Mouse (Mus musculus) forebrain, embryonic 13.5 days (tissue): ENCODE data around the gene Kif5a. TPM values are rescaled to one million over a fixed set of nuclear protein-coding genes. Genes with fewer than 3 reads are reported as not detected.

ENCODE experiments used
- ATAC-seq: fragments of 200-750 bp; cut with Nextera tagmentation; 2 replicates; pipeline ENCODE4 v1.8.0; 2017
- H3K27ac ChIP-seq: fragments of 300-500 bp; sonication (generic); 2 replicates; pipeline ENCODE4 v1.5.1; 2015; ENCODE audit warnings: inconsistent platforms, mild to moderate bottlenecking, moderate library complexity
- H3K27me3 ChIP-seq: fragments of 300-500 bp; sonication (generic); 2 replicates; pipeline ENCODE4 v1.6.1; 2015; ENCODE audit warnings: mild to moderate bottlenecking, inconsistent platforms
- H3K36me3 ChIP-seq: fragments of 300-500 bp; sonication (generic); 2 replicates; pipeline ENCODE4 v1.6.1; 2015; ENCODE audit warnings: mild to moderate bottlenecking, inconsistent platforms; ENCODE audit not compliant: poor library complexity, severe bottlenecking
- H3K4me1 ChIP-seq: fragments of 300-500 bp; sonication (generic); 2 replicates; pipeline ENCODE4 v1.6.1; 2015; ENCODE audit warnings: inconsistent platforms
- H3K4me2 ChIP-seq: fragments of 300-500 bp; sonication (generic); 2 replicates; pipeline ENCODE4 v1.6.1; 2015; ENCODE audit warnings: inconsistent platforms, mild to moderate bottlenecking, moderate library complexity
- H3K4me3 ChIP-seq: fragments of 300-500 bp; sonication (generic); 2 replicates; pipeline ENCODE4 v1.5.1; 2015; ENCODE audit warnings: mild to moderate bottlenecking, inconsistent platforms
- H3K9ac ChIP-seq: fragments of 300-500 bp; sonication (generic); 2 replicates; pipeline ENCODE4 v1.6.1; 2015; ENCODE audit warnings: mild to moderate bottlenecking, inconsistent platforms
- H3K9me3 ChIP-seq: fragments of 300-500 bp; sonication (generic); replicated peaks from 2 replicates; pipeline ENCODE4 v1.6.1; 2016; ENCODE audit warnings: inconsistent platforms
- WGBS: fragments of 180-500 bp; shearing (Covaris S2); methylation state at CpG from one replicate; pipeline ENCODE4 v1.1.7; 2015; 5-methylcytosine and 5-hydroxymethylcytosine counted together
- polyA plus RNA-seq: library from polyadenylated mRNA; unstranded; fragments of >200 nt; fragmentation: Nextera tagmentation; extraction: Ambion mirVana; gene quantifications from 2 replicates; pipeline ENCODE4 v1.2.1, GENCODE M21; 2015

The Kif5a gene
- polyA plus RNA-seq, 1 experiment from 2014 or later, result 45.4 TPM

- ATAC-seq, result no peak
- Histone ChIP-seq H3K36me3 (peaks cover 61% of the 10 kb centered on the region), H3K9me3 (no peaks in the 10 kb centered on the region), H3K27me3 (no peaks in the 10 kb centered on the region), H3K4me2 (no peak overlapping the region), H3K27ac (no peak overlapping the region), H3K4me1 (peaks cover 26% of the 10 kb centered on the region), H3K4me3 (no peak overlapping the region), H3K9ac (no peak overlapping the region)
- WGBS, result 77% methylated on average over 4 of the region's 4 CpGs
Observed at GRCm38 (mm10) chr10:127269884-127270283, 6.7 kb upstream of the Kif5a start.

GRCm38 (mm10) chr10:127269036-127269435 is 5.9 kb upstream of the Kif5a start:
- 0 out of 2 replicates have a peak, but pooled peaks cover 6% of the 10 kb centered on the region for H3K27me3 ChIP-seq
- no peak overlapping the region for H3K27ac ChIP-seq
- WGBS, result 84% methylated on average over 12 of the region's 12 CpGs
- no peak for ATAC-seq
- peaks cover 53% of the 10 kb centered on the region for H3K36me3 ChIP-seq
- H3K9ac ChIP-seq, result 0 out of 2 replicates have a peak overlapping the region, but pooled peaks have one; percentile 26
- H3K4me3 ChIP-seq, result no peak overlapping the region
- 0 out of 2 replicates have a peak overlapping the region, but pooled peaks have one; percentile 6 for H3K4me2 ChIP-seq
- peaks cover 26% of the 10 kb centered on the region for H3K4me1 ChIP-seq
- no peaks in the 10 kb centered on the region for H3K9me3 ChIP-seq

GRCm38 (mm10) chr10:127268401-127268800 is 5.3 kb upstream of the Kif5a start:
- no peak for ATAC-seq

GRCm38 (mm10) chr10:127267318-127267717 is 4.2 kb upstream of the Kif5a start:
- H3K4me2 ChIP-seq, result peak overlapping the region; percentile 95
- peaks cover 36% of the 10 kb centered on the region for H3K36me3 ChIP-seq
- H3K27ac ChIP-seq, result no peak overlapping the region
- H3K9ac ChIP-seq, result peak overlapping the region; percentile 100
- H3K4me1 ChIP-seq, result peaks cover 26% of the 10 kb centered on the region
- ATAC-seq, result no peak
- 0 out of 2 replicates have a peak, but pooled peaks cover 8% of the 10 kb centered on the region for H3K27me3 ChIP-seq
- peak overlapping the region; percentile 98 for H3K4me3 ChIP-seq
- no peaks in the 10 kb centered on the region for H3K9me3 ChIP-seq
- WGBS, result 69% methylated on average over 5 of the region's 5 CpGs

More at GRCm38 (mm10) chr10:127268401-127268800, 5.3 kb upstream of the Kif5a start:
- no peak overlapping the region for H3K4me3 ChIP-seq
- peaks cover 47% of the 10 kb centered on the region for H3K36me3 ChIP-seq
- 0 out of 2 replicates have a peak, but pooled peaks cover 8% of the 10 kb centered on the region for H3K27me3 ChIP-seq
- WGBS, result 92% methylated on average over 5 of the region's 5 CpGs
- H3K27ac ChIP-seq, result no peak overlapping the region
- H3K9me3 ChIP-seq, result no peaks in the 10 kb centered on the region
- peak overlapping the region; percentile 6; the same call in 1 of the 2 replicates for H3K4me2 ChIP-seq
- peaks cover 26% of the 10 kb centered on the region for H3K4me1 ChIP-seq
- H3K9ac ChIP-seq, result peak overlapping the region; percentile 26; the same call in 1 of the 2 replicates

GRCm38 (mm10) chr10:127266112-127267091 is 3.3 kb upstream of the Kif5a start, which contains the start of gene Dctn2:
Gene Dctn2 (plus strand): TSS chr10:127266368.
- 0 out of 2 replicates have a peak, but pooled peaks cover 8% of the 10 kb centered on the region for H3K27me3 ChIP-seq
- H3K36me3 ChIP-seq, result peaks cover 27% of the 10 kb centered on the region
- peak within 1 kb of the TSS; percentile 100 for H3K9ac ChIP-seq
- peak; percentile 97 for ATAC-seq
- peak within 1 kb of the TSS; percentile 82 for H3K27ac ChIP-seq
- peak within 1 kb of the TSS; percentile 95 for H3K4me2 ChIP-seq
- H3K9me3 ChIP-seq, result no peaks in the 10 kb centered on the region
- under 1% methylated on average over 70 of the region's 70 CpGs for WGBS
- H3K4me3 ChIP-seq, result peak within 1 kb of the TSS; percentile 98
- peaks cover 34% of the 10 kb centered on the region for H3K4me1 ChIP-seq

GRCm38 (mm10) chr10:127265727-127266111 is 2.6 kb upstream of the Kif5a start:
- H3K9ac ChIP-seq, result peak overlapping the region; percentile 100; the same call in 1 of the 2 replicates
- H3K4me3 ChIP-seq, result peak overlapping the region; percentile 98
- H3K27ac ChIP-seq, result no peak overlapping the region
- no peaks in the 10 kb centered on the region for H3K9me3 ChIP-seq
- H3K4me2 ChIP-seq, result peak overlapping the region; percentile 95
- ATAC-seq, result peak; percentile 29; the same call in 1 of the 2 replicates
- WGBS, result 28% methylated on average over 4 of the region's 4 CpGs
- 0 out of 2 replicates have a peak, but pooled peaks cover 8% of the 10 kb centered on the region for H3K27me3 ChIP-seq
- H3K4me1 ChIP-seq, result peaks cover 41% of the 10 kb centered on the region
- peaks cover 20% of the 10 kb centered on the region for H3K36me3 ChIP-seq

GRCm38 (mm10) chr10:127264971-127265370 is 1.8 kb upstream of the Kif5a start:
- peaks cover 46% of the 10 kb centered on the region for H3K4me1 ChIP-seq
- no peaks in the 10 kb centered on the region for H3K9me3 ChIP-seq
- H3K27me3 ChIP-seq, result 0 out of 2 replicates have a peak, but pooled peaks cover 8% of the 10 kb centered on the region
- no peak for ATAC-seq
- 60% methylated on average over 4 of the region's 4 CpGs for WGBS
- no peak overlapping the region for H3K4me2 ChIP-seq
- peaks cover 13% of the 10 kb centered on the region for H3K36me3 ChIP-seq
- H3K27ac ChIP-seq, result no peak overlapping the region
- H3K9ac ChIP-seq, result no peak overlapping the region
- no peak overlapping the region for H3K4me3 ChIP-seq

- H3K9ac ChIP-seq, result no peak overlapping the region
- WGBS, result 74% methylated on average over 8 of the region's 8 CpGs
- no peak overlapping the region for H3K4me2 ChIP-seq
- H3K36me3 ChIP-seq, result peaks cover 10% of the 10 kb centered on the region
- no peak overlapping the region for H3K4me3 ChIP-seq
- 0 out of 2 replicates have a peak, but pooled peaks cover 8% of the 10 kb centered on the region for H3K27me3 ChIP-seq
- ATAC-seq, result no peak
- H3K27ac ChIP-seq, result no peak overlapping the region
- H3K4me1 ChIP-seq, result peaks cover 53% of the 10 kb centered on the region
- no peaks in the 10 kb centered on the region for H3K9me3 ChIP-seq
Observed at GRCm38 (mm10) chr10:127264336-127264735, 1.2 kb upstream of the Kif5a start.

- Histone ChIP-seq H3K4me3 (peak overlapping the region; percentile 66; the same call in 1 of the 2 replicates), H3K36me3 (peaks cover 6% of the 10 kb centered on the region), H3K9me3 (no peaks in the 10 kb centered on the region), H3K9ac (no peak overlapping the region), H3K27ac (no peak overlapping the region), H3K4me2 (peak overlapping the region; percentile 81), H3K4me1 (peaks cover 54% of the 10 kb centered on the region), H3K27me3 (0 out of 2 replicates have a peak, but pooled peaks cover 8% of the 10 kb centered on the region)
- WGBS, result 31% methylated on average over 3 of the region's 3 CpGs
- no peak for ATAC-seq
Observed at GRCm38 (mm10) chr10:127263631-127264030, 483 bp upstream of the Kif5a start.

- Histone ChIP-seq H3K27ac (peak overlapping the region; percentile 85), H3K27me3 (0 out of 2 replicates have a peak, but pooled peaks cover 8% of the 10 kb centered on the region), H3K4me2 (peak overlapping the region; percentile 81), H3K9ac (peak overlapping the region; percentile 84), H3K4me3 (peak overlapping the region; percentile 66), H3K36me3 (peaks cover 9% of the 10 kb centered on the region; the same call in 1 of the 2 replicates), H3K4me1 (peaks cover 42% of the 10 kb centered on the region), H3K9me3 (no peaks in the 10 kb centered on the region)
- 60% methylated on average over 15 of the region's 15 CpGs for WGBS
- no peak for ATAC-seq
Observed at GRCm38 (mm10) chr10:127261706-127262547, 1.2 kb downstream of the Kif5a start.

GRCm38 (mm10) chr10:127258489-127258888 is 4.7 kb downstream of the Kif5a start:
- H3K27ac ChIP-seq, result no peak overlapping the region
- no peak overlapping the region for H3K4me3 ChIP-seq
- H3K4me2 ChIP-seq, result peak overlapping the region; percentile 81
- 85% methylated on average over 8 of the region's 8 CpGs for WGBS
- no peak for ATAC-seq
- no peaks in the 10 kb centered on the region for H3K9me3 ChIP-seq
- H3K4me1 ChIP-seq, result peaks cover 40% of the 10 kb centered on the region
- no peak overlapping the region for H3K9ac ChIP-seq
- H3K27me3 ChIP-seq, result no peaks in the 10 kb centered on the region
- peaks cover 9% of the 10 kb centered on the region; the same call in 1 of the 2 replicates for H3K36me3 ChIP-seq
